ENCODE assay signal across 11 mouse cellular contexts in the genomic region with DNA sequence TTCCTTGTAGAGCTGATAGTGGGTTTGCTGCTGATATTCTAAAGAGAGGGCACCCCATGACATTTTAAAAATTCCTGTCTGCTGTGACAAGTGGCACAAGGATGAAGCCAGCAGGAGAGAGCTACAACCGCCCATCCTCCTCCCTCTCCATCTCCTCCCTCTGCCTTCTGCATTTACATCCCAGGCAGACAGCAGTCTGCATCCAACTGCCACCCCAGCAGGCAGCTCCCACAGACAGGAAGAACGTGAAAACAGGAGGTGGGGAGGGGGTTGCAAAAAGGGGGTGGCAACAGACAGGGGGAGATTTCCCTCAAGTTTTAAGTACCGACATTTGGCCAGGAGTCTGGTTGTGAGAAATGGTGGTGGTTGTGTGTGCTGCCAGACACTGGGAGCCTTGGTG.
DNase-seq lines count a peak whose midpoint lies in the region; ATAC-seq and TF ChIP-seq lines count a peak whose summit lies in the region.
"Had no signal": no experiment of that assay in that cellular context is flagged by ENCODE, and none has a peak within 500 bp of the region (broad histone marks: within the 10 kb centered on the region; RNA-seq: fewer than 3 reads in every experiment).

No protein-coding gene starts in this region.

- peak; percentile 48; the same call in 1 of the 2 replicates for ATAC-seq in midbrain, embryonic 12.5 days (ENCODE audit: low FRiP score, low read depth)
- no peak for ATAC-seq in intestine, postnatal 0 days

- WGBS in hindbrain, embryonic 10.5 days, result 23% methylated on average over 3 of the region's 3 CpGs
- 24% methylated on average over 3 of the region's 3 CpGs for WGBS in midbrain, embryonic 12.5 days
- WGBS in intestine, postnatal 0 days, result 38% methylated on average over 3 of the region's 3 CpGs

- no peak overlapping the region for H3K4me3 ChIP-seq in hindbrain, embryonic 10.5 days
- no peak overlapping the region for H3K4me3 ChIP-seq in midbrain, embryonic 12.5 days
- no peak overlapping the region for H3K4me3 ChIP-seq in intestine, postnatal 0 days (ENCODE audit: low read depth, low read length)
- H3K4me3 ChIP-seq: liver, embryonic 13.5 days had no signal

- H3K36me3 ChIP-seq in hindbrain, embryonic 10.5 days, result peaks cover 6% of the 10 kb centered on the region; the same call in 1 of the 2 replicates
- H3K36me3 ChIP-seq in midbrain, embryonic 12.5 days, result 0 out of 2 replicates have a peak, but pooled peaks cover 5% of the 10 kb centered on the region
- no peaks in the 10 kb centered on the region for H3K36me3 ChIP-seq in intestine, postnatal 0 days (ENCODE audit: control insufficient read depth, insufficient read depth)
- H3K36me3 ChIP-seq: liver, embryonic 13.5 days had no signal

- peak; percentile 66 for DNase-seq in right cerebral cortex, adult 18-20 months
- DNase-seq in right cerebral cortex, postnatal 4 days, result no peak
- no peak for DNase-seq in hindbrain, embryonic 10.5 days (ENCODE audit: low spot score)
- no peak for DNase-seq in cerebellum, postnatal 4 days (ENCODE audit: low spot score in 2 of 2)
- no peak for DNase-seq in adrenal gland, postnatal 36 days
- DNase-seq: gastrocnemius, postnatal 14 days; heart, postnatal 14 days; kidney, postnatal 25 days; liver, embryonic 13.5 days had no signal

- peaks cover 57% of the 10 kb centered on the region for H3K4me1 ChIP-seq in hindbrain, embryonic 10.5 days (replicated peaks)
- H3K4me1 ChIP-seq in midbrain, embryonic 12.5 days, result peaks cover 27% of the 10 kb centered on the region
- no peaks in the 10 kb centered on the region for H3K4me1 ChIP-seq in intestine, postnatal 0 days (replicated peaks; ENCODE audit: control insufficient read depth, insufficient read depth, low read length)
- H3K4me1 ChIP-seq: liver, embryonic 13.5 days had no signal

- TF ChIP-seq CTCF in intestine, postnatal 0 days (IDR thresholded peaks at IDR 0.05; ENCODE audit: low read depth), result no peak

- H3K27me3 ChIP-seq in hindbrain, embryonic 10.5 days (ENCODE audit: insufficient read depth, poor library complexity, severe bottlenecking), result no peaks in the 10 kb centered on the region
- no peaks in the 10 kb centered on the region for H3K27me3 ChIP-seq in midbrain, embryonic 12.5 days
- H3K27me3 ChIP-seq in intestine, postnatal 0 days (replicated peaks; ENCODE audit: control insufficient read depth, insufficient read depth, low read length), result no peaks in the 10 kb centered on the region
- H3K27me3 ChIP-seq: liver, embryonic 13.5 days had no signal

- H3K9me3 ChIP-seq in hindbrain, embryonic 10.5 days, result no peaks in the 10 kb centered on the region
- no peaks in the 10 kb centered on the region for H3K9me3 ChIP-seq in midbrain, embryonic 12.5 days
- H3K9me3 ChIP-seq in intestine, postnatal 0 days (ENCODE audit: control insufficient read depth), result no peaks in the 10 kb centered on the region
- H3K9me3 ChIP-seq: liver, embryonic 13.5 days had no signal

- no peak overlapping the region for H3K9ac ChIP-seq in midbrain, embryonic 12.5 days (replicated peaks)
- no peak overlapping the region for H3K9ac ChIP-seq in intestine, postnatal 0 days (ENCODE audit: low read depth, low read length)
- H3K9ac ChIP-seq: liver, embryonic 13.5 days had no signal

- peak overlapping the region; percentile 84 for H3K27ac ChIP-seq in hindbrain, embryonic 10.5 days
- peak overlapping the region; percentile 83 for H3K27ac ChIP-seq in midbrain, embryonic 12.5 days (replicated peaks)
- H3K27ac ChIP-seq in intestine, postnatal 0 days (ENCODE audit: low read depth, low read length), result no peak overlapping the region
- H3K27ac ChIP-seq: liver, embryonic 13.5 days had no signal

- H3K4me2 ChIP-seq in midbrain, embryonic 12.5 days (replicated peaks), result no peak overlapping the region
- H3K4me2 ChIP-seq in intestine, postnatal 0 days (replicated peaks; ENCODE audit: low read depth), result no peak overlapping the region
- H3K4me2 ChIP-seq: liver, embryonic 13.5 days had no signal
